Mouse (Mus musculus) heart, postnatal 0 days (tissue): ENCODE measurements at regions not wholly inside any gene's neighbourhood (a gene's known extent, or its start where the extent isn't known, plus 50 kb on each side); places are given as distances from the start of the nearest gene placed in this dataset.

Experiments
- ATAC-seq: fragments of 200-750 bp; cut with Nextera tagmentation; 2 replicates; pipeline ENCODE4 v1.8.0; 2017; ENCODE audit warnings: low read depth, moderate number of reproducible peaks, moderate library complexity; ENCODE audit not compliant: insufficient read depth
- DNase-seq: peaks from one replicate; pipeline ENCODE4 v3.0.0-alpha.2; 2016; ENCODE audit warnings: low spot score
- H3K27ac ChIP-seq: fragments of 300-500 bp; sonication (generic); 2 replicates; pipeline ENCODE4 v1.5.1; 2014; ENCODE audit warnings: low read depth, mild to moderate bottlenecking
- H3K27me3 ChIP-seq: fragments of 300-500 bp; sonication (generic); 2 replicates; pipeline ENCODE4 v1.6.1; 2014; ENCODE audit warnings: low read length, mixed read lengths; ENCODE audit not compliant: control insufficient read depth, insufficient read depth
- H3K36me3 ChIP-seq: fragments of 300-500 bp; sonication (generic); replicated peaks from 2 replicates; pipeline ENCODE4 v1.6.1; 2014; ENCODE audit warnings: low read length, mixed read lengths; ENCODE audit not compliant: control insufficient read depth, insufficient read depth
- H3K4me1 ChIP-seq: fragments of 300-500 bp; sonication (generic); 2 replicates; pipeline ENCODE4 v1.6.1; 2014; ENCODE audit warnings: antibody characterized with exemption; ENCODE audit not compliant: control insufficient read depth, insufficient read depth
- H3K4me2 ChIP-seq: fragments of 300-500 bp; sonication (generic); 2 replicates; pipeline ENCODE4 v1.6.1; 2014; ENCODE audit warnings: low read depth, mild to moderate bottlenecking, low read length, moderate library complexity
- H3K4me3 ChIP-seq: fragments of 300-500 bp; sonication (generic); 2 replicates; pipeline ENCODE4 v1.5.1; 2014; ENCODE audit warnings: low read depth, low read length
- H3K9ac ChIP-seq: fragments of 300-500 bp; sonication (generic); replicated peaks from 2 replicates; pipeline ENCODE4 v1.6.1; 2014; ENCODE audit warnings: low read depth, low read length, mixed read lengths
- H3K9me3 ChIP-seq: fragments of 300-500 bp; sonication (generic); replicated peaks from 2 replicates; pipeline ENCODE4 v1.6.1; 2016; ENCODE audit warnings: low read length; ENCODE audit not compliant: control insufficient read depth
- CTCF ChIP-seq: IDR thresholded peaks from 2 replicates; pipeline ENCODE4 v1.5.1; 2016; ENCODE audit warnings: antibody characterized with exemption, control low read depth, low read depth
- EP300 ChIP-seq: IDR thresholded peaks from 2 replicates; pipeline ENCODE4 v1.6.1; 2016; ENCODE audit warnings: antibody characterized with exemption, low read depth
- WGBS: fragments of 180-500 bp; shearing (Covaris S2); extraction: QIAGEN DNeasy Blood & Tissue Kit; methylation state at CpG from one replicate; pipeline ENCODE4 v1.1.7; 2014; 5-methylcytosine and 5-hydroxymethylcytosine counted together

- Histone ChIP-seq H3K27ac (no peak overlapping the region), H3K4me3 (no peak overlapping the region), H3K9me3 (no peaks in the 10 kb centered on the region), H3K27me3 (no peaks in the 10 kb centered on the region), H3K4me1 (no peaks in the 10 kb centered on the region), H3K4me2 (no peak overlapping the region), H3K9ac (no peak overlapping the region), H3K36me3 (no peaks in the 10 kb centered on the region)
- TF ChIP-seq EP300 (no peak), CTCF (no peak)
- DNase-seq (no peak), ATAC-seq (no peak)
- 74% methylated on average over 8 of the region's 8 CpGs for WGBS
These were observed 296.4 kb upstream of the Fign start for GRCm38 (mm10) chr2:64394199-64394598.

DNA sequence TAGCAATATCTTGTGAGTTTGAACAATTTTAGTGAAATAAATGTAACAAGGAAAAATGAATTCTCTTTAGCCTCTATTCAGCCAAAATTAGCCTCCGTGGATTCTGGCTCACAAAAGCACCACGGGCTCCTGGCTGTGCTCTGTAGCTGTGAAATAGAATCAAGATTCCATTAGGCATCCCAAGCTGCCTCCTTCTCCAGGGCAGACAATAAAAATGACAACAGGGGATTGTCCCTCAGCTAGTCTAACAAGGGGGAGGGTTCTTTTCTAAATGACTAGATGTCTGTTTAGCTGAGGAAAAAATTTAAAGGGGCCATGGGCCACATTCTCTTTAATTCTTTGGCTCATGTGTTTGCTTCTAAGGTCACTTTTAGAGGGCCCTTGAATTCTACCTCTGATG, 272.0 kb upstream of the Fign start:
- no peak overlapping the region for H3K27ac ChIP-seq
- H3K9me3 ChIP-seq, result no peaks in the 10 kb centered on the region
- ATAC-seq, result no peak
- no peak overlapping the region for H3K4me2 ChIP-seq
- WGBS, result 69% methylated on average over 2 of the region's 2 CpGs
- H3K9ac ChIP-seq, result no peak overlapping the region
- no peaks in the 10 kb centered on the region for H3K4me1 ChIP-seq
- H3K36me3 ChIP-seq, result no peaks in the 10 kb centered on the region
- H3K4me3 ChIP-seq, result no peak overlapping the region
- no peak for DNase-seq
- no peaks in the 10 kb centered on the region for H3K27me3 ChIP-seq
- no peak for TF ChIP-seq CTCF

- Histone ChIP-seq H3K9ac (no peak overlapping the region), H3K36me3 (no peaks in the 10 kb centered on the region), H3K27ac (no peak overlapping the region), H3K4me3 (no peak overlapping the region), H3K9me3 (no peaks in the 10 kb centered on the region), H3K27me3 (no peaks in the 10 kb centered on the region), H3K4me1 (no peaks in the 10 kb centered on the region), H3K4me2 (no peak overlapping the region)
- TF ChIP-seq EP300, result no peak
- no peak for TF ChIP-seq CTCF
- DNase-seq (no peak), ATAC-seq (no peak)
- WGBS, result 88% methylated on average over 7 of the region's 7 CpGs
These were observed 269.4 kb upstream of the Fign start for GRCm38 (mm10) chr2:64367188-64367587.

DNA sequence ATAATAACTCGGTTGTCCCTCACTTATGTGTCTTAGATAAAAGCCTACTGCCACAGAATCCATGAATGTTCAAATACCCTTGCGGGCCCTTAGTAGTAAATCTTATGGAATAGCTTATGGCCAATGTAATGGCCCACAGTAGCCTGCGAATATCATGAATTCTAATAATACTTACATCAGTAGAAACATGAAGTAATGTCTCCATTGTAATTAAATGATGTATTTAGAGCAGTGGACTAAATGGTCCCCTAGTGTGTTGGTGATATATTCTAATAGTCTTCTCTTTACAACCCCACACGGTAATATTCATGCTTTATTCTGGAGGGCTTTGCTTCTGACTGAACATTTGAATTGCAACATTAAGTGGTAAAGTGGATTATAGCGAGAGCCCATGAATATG, 268.7 kb upstream of the Fign start:
- H3K27ac ChIP-seq, result no peak overlapping the region
- no peak for TF ChIP-seq CTCF
- no peak for TF ChIP-seq EP300
- H3K4me1 ChIP-seq, result no peaks in the 10 kb centered on the region
- DNase-seq, result no peak
- no peaks in the 10 kb centered on the region for H3K36me3 ChIP-seq
- ATAC-seq, result no peak
- no peaks in the 10 kb centered on the region for H3K9me3 ChIP-seq
- no peak overlapping the region for H3K4me2 ChIP-seq
- H3K4me3 ChIP-seq, result no peak overlapping the region
- 83% methylated on average over 5 of the region's 5 CpGs for WGBS
- no peak overlapping the region for H3K9ac ChIP-seq
- H3K27me3 ChIP-seq, result no peaks in the 10 kb centered on the region

GRCm38 (mm10) chr2:64356286-64356685, 258.4 kb upstream of the Fign start:
- Histone ChIP-seq H3K27me3 (no peaks in the 10 kb centered on the region), H3K27ac (no peak overlapping the region), H3K9me3 (no peaks in the 10 kb centered on the region), H3K4me2 (no peak overlapping the region), H3K4me3 (no peak overlapping the region), H3K4me1 (no peaks in the 10 kb centered on the region), H3K36me3 (no peaks in the 10 kb centered on the region), H3K9ac (no peak overlapping the region)
- 96% methylated on average over 4 of the region's 4 CpGs for WGBS
- DNase-seq, result peak; percentile 78
- no peak for ATAC-seq
- TF ChIP-seq EP300 (no peak), CTCF (no peak)

GRCm38 (mm10) chr2:64325499-64325898, 227.7 kb upstream of the Fign start:
- no peak overlapping the region for H3K4me3 ChIP-seq
- TF ChIP-seq EP300, result no peak
- TF ChIP-seq CTCF, result no peak
- WGBS, result 73% methylated on average over 2 of the region's 2 CpGs
- H3K27me3 ChIP-seq, result no peaks in the 10 kb centered on the region
- no peak overlapping the region for H3K27ac ChIP-seq
- ATAC-seq (no peak), DNase-seq (no peak)
- no peak overlapping the region for H3K4me2 ChIP-seq
- H3K9ac ChIP-seq, result no peak overlapping the region
- H3K4me1 ChIP-seq, result no peaks in the 10 kb centered on the region
- H3K36me3 ChIP-seq, result no peaks in the 10 kb centered on the region
- no peaks in the 10 kb centered on the region for H3K9me3 ChIP-seq
